Mouse (Mus musculus): ENCODE results near the gene Capn9. TPM values are rescaled to one million over a fixed set of nuclear protein-coding genes. Genes with fewer than 3 reads are reported as not detected.
A peak's percentile ranks its signal among the peaks of the same experiment; 100 is the strongest.

The Capn9 gene
- polyA plus RNA-seq, 1 experiment from 2014 or later, result not detected

DNA sequence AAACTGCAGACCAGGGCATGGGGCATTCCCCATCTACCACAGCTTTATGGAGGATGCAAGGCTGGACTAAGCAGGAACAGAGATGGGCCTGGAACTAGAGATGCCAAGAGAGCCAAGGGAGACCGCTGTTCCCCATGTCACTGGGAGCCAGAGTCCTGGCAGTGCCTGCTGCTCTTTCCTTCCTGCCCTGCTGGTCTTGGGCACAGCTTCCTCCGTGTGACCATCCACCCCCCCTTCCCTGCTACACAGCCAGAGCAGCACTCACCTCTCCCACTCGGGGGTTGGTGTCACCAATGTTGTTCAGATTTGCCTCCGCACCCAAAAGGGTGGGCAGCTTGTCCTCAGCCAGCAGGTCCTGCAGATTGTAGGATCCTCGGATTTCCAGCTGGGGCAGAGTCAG lies 18.4 kb upstream of the Capn9 start:
- DNase-seq (ENCODE audit: low spot score), result no peak
- Histone ChIP-seq H3K9me3 (ENCODE audit: control insufficient read depth, low read length) (no peaks in the 10 kb centered on the region), H3K9ac (ENCODE audit: low read length) (no peak overlapping the region), H3K4me1 (ENCODE audit: control insufficient read depth, insufficient read depth, low read length) (no peaks in the 10 kb centered on the region; the same call in 1 of the 2 replicates), H3K36me3 (ENCODE audit: control insufficient read depth, insufficient read depth, low read length) (no peaks in the 10 kb centered on the region; the same call in 1 of the 2 replicates), H3K4me2 (ENCODE audit: low read depth) (no peak overlapping the region), H3K27ac (ENCODE audit: low read depth, low read length) (no peak overlapping the region), H3K4me3 (ENCODE audit: low read depth, low read length) (no peak overlapping the region), H3K27me3 (ENCODE audit: control insufficient read depth, insufficient read depth, low read length) (no peaks in the 10 kb centered on the region)
- ATAC-seq (ENCODE audit: insufficient read depth, low FRiP score, low TSS enrichment), result no peak
- 65% methylated on average over 5 of the region's 5 CpGs for WGBS

GRCm38 (mm10) chr8:124567126-124567525 lies 8.8 kb upstream of the Capn9 start:
- no peak overlapping the region for H3K9ac ChIP-seq (ENCODE audit: low read length)
- no peaks in the 10 kb centered on the region for H3K27me3 ChIP-seq (ENCODE audit: control insufficient read depth, insufficient read depth, low read length)
- ATAC-seq (ENCODE audit: insufficient read depth, low FRiP score, low TSS enrichment), result no peak
- 84% methylated on average over 6 of the region's 6 CpGs for WGBS
- no peaks in the 10 kb centered on the region for H3K4me1 ChIP-seq (ENCODE audit: control insufficient read depth, insufficient read depth, low read length)
- H3K27ac ChIP-seq (ENCODE audit: low read depth, low read length), result no peak overlapping the region
- H3K36me3 ChIP-seq (ENCODE audit: control insufficient read depth, insufficient read depth, low read length), result no peaks in the 10 kb centered on the region
- H3K9me3 ChIP-seq (ENCODE audit: control insufficient read depth, low read length), result no peaks in the 10 kb centered on the region
- no peak overlapping the region for H3K4me2 ChIP-seq (ENCODE audit: low read depth)
- no peak overlapping the region for H3K4me3 ChIP-seq (ENCODE audit: low read depth, low read length)
- no peak for DNase-seq (ENCODE audit: low spot score)

DNA sequence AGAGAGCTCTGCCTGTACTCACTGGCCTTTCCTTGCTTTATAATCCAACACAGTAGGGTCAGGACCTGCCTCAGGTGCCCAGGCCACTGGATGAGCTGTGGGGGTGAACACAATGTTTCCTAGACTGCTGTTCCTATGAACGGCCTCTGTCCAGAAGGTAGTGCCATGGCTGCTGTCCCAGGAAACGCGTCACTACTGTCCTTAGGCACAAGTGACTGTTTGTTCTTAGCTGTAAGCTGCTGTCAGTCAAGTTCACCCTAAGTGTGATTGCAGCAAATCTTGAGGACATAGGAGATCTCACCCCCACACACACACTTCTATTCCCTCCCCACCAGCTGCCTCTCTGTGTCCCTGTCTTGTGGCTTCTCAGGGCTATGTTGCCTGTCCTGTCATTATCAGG lies 8.3 kb upstream of the Capn9 start:
- Histone ChIP-seq H3K9me3 (ENCODE audit: control insufficient read depth, low read length) (no peaks in the 10 kb centered on the region), H3K4me1 (ENCODE audit: control insufficient read depth, insufficient read depth, low read length) (no peaks in the 10 kb centered on the region), H3K27ac (ENCODE audit: low read depth, low read length) (no peak overlapping the region), H3K36me3 (ENCODE audit: control insufficient read depth, insufficient read depth, low read length) (no peaks in the 10 kb centered on the region), H3K4me3 (ENCODE audit: low read depth, low read length) (no peak overlapping the region), H3K4me2 (ENCODE audit: low read depth) (no peak overlapping the region), H3K27me3 (ENCODE audit: control insufficient read depth, insufficient read depth, low read length) (no peaks in the 10 kb centered on the region), H3K9ac (ENCODE audit: low read length) (no peak overlapping the region)
- ATAC-seq (ENCODE audit: insufficient read depth, low FRiP score, low TSS enrichment) (no peak), DNase-seq (ENCODE audit: low spot score) (no peak)
- WGBS, result 90% methylated on average over 3 of the region's 3 CpGs

GRCm38 (mm10) chr8:124569100-124569499 lies 6.8 kb upstream of the Capn9 start:
- no peaks in the 10 kb centered on the region for H3K4me1 ChIP-seq (ENCODE audit: control insufficient read depth, insufficient read depth, low read length)
- no peak for ATAC-seq (ENCODE audit: insufficient read depth, low FRiP score, low TSS enrichment)
- no peaks in the 10 kb centered on the region for H3K9me3 ChIP-seq (ENCODE audit: control insufficient read depth, low read length)
- DNase-seq (ENCODE audit: low spot score), result no peak
- H3K36me3 ChIP-seq (ENCODE audit: control insufficient read depth, insufficient read depth, low read length), result no peaks in the 10 kb centered on the region
- H3K4me3 ChIP-seq (ENCODE audit: low read depth, low read length), result no peak overlapping the region
- H3K27ac ChIP-seq (ENCODE audit: low read depth, low read length), result no peak overlapping the region
- no peaks in the 10 kb centered on the region for H3K27me3 ChIP-seq (ENCODE audit: control insufficient read depth, insufficient read depth, low read length)
- 79% methylated on average over 2 of the region's 2 CpGs for WGBS
- no peak overlapping the region for H3K9ac ChIP-seq (ENCODE audit: low read length)
- no peak overlapping the region for H3K4me2 ChIP-seq (ENCODE audit: low read depth)

GRCm38 (mm10) chr8:124569593-124569992 lies 6.3 kb upstream of the Capn9 start, which contains the start of gene Agt:
Agt (minus strand) TSS chr8:124569706.
- Histone ChIP-seq H3K36me3 (ENCODE audit: control insufficient read depth, insufficient read depth, low read length) (no peaks in the 10 kb centered on the region), H3K4me3 (ENCODE audit: low read depth, low read length) (no peak within 1 kb of the TSS), H3K4me1 (ENCODE audit: control insufficient read depth, insufficient read depth, low read length) (no peaks in the 10 kb centered on the region), H3K27ac (ENCODE audit: low read depth, low read length) (no peak within 1 kb of the TSS), H3K4me2 (ENCODE audit: low read depth) (no peak within 1 kb of the TSS), H3K27me3 (ENCODE audit: control insufficient read depth, insufficient read depth, low read length) (no peaks in the 10 kb centered on the region), H3K9ac (ENCODE audit: low read length) (no peak within 1 kb of the TSS), H3K9me3 (ENCODE audit: control insufficient read depth, low read length) (no peaks in the 10 kb centered on the region)
- DNase-seq (ENCODE audit: low spot score) (no peak), ATAC-seq (ENCODE audit: insufficient read depth, low FRiP score, low TSS enrichment) (no peak)
- 68% methylated on average over 2 of the region's 2 CpGs for WGBS

- no peak overlapping the region for H3K9ac ChIP-seq (ENCODE audit: low read length)
- 84% methylated on average over 8 of the region's 8 CpGs for WGBS
- DNase-seq (ENCODE audit: low spot score) (no peak), ATAC-seq (ENCODE audit: insufficient read depth, low FRiP score, low TSS enrichment) (no peak)
- no peak overlapping the region for H3K4me3 ChIP-seq (ENCODE audit: low read depth, low read length)
- H3K4me2 ChIP-seq (ENCODE audit: low read depth), result no peak overlapping the region
- no peaks in the 10 kb centered on the region for H3K4me1 ChIP-seq (ENCODE audit: control insufficient read depth, insufficient read depth, low read length)
- no peaks in the 10 kb centered on the region for H3K9me3 ChIP-seq (ENCODE audit: control insufficient read depth, low read length)
- no peak overlapping the region for H3K27ac ChIP-seq (ENCODE audit: low read depth, low read length)
- H3K27me3 ChIP-seq (ENCODE audit: control insufficient read depth, insufficient read depth, low read length), result no peaks in the 10 kb centered on the region
- H3K36me3 ChIP-seq (ENCODE audit: control insufficient read depth, insufficient read depth, low read length), result no peaks in the 10 kb centered on the region
Measured at GRCm38 (mm10) chr8:124571732-124572429, 4.0 kb upstream of the Capn9 start.

GRCm38 (mm10) chr8:124572430-124572775 lies 3.5 kb upstream of the Capn9 start:
- Histone ChIP-seq H3K4me3 (ENCODE audit: low read depth, low read length) (no peak overlapping the region), H3K27me3 (ENCODE audit: control insufficient read depth, insufficient read depth, low read length) (no peaks in the 10 kb centered on the region), H3K36me3 (ENCODE audit: control insufficient read depth, insufficient read depth, low read length) (no peaks in the 10 kb centered on the region), H3K4me2 (ENCODE audit: low read depth) (no peak overlapping the region), H3K4me1 (ENCODE audit: control insufficient read depth, insufficient read depth, low read length) (no peaks in the 10 kb centered on the region), H3K27ac (ENCODE audit: low read depth, low read length) (no peak overlapping the region), H3K9ac (ENCODE audit: low read length) (no peak overlapping the region), H3K9me3 (ENCODE audit: control insufficient read depth, low read length) (no peaks in the 10 kb centered on the region)
- DNase-seq (ENCODE audit: low spot score) (no peak), ATAC-seq (ENCODE audit: insufficient read depth, low FRiP score, low TSS enrichment) (no peak)

DNA sequence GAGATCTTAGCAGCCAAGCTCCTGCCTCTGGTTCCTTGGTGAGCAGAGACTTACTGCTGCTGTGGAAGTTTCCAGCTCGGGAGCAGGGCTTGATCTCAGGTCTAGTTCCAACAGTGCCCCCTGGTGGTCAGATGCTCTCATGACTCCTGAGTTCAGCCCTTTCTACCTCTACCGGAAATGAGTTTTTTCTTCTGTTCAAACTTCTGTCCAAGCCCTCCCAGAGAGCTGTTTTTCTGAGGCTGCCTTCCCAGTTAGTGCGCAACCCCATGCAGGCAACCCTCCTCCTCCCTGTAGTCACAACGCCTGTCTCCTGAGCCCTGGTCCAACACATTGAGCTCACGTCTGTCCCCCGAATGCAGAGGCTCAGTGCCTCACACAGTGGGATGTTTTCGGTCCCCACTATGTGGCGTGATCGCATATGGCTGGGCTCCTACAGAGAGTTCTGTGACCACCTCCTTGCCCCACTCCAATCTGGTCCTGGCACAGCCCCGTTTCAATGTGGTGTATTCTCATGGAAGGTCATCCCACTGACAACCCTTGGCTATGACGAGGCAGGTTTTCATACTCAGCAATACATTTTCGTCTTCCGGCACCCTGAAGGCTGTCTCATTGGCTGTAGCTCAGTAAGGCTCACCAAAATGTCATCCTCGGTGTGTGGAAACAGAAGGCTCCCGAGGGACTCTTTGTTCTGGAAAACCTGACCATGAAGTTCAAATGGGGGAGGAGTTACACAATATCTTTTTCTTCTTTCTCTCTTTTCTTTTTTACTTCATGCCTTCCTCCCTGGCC lies 2.2 kb upstream of the Capn9 start:
- DNase-seq (ENCODE audit: low spot score), result peak; percentile 89

DNA sequence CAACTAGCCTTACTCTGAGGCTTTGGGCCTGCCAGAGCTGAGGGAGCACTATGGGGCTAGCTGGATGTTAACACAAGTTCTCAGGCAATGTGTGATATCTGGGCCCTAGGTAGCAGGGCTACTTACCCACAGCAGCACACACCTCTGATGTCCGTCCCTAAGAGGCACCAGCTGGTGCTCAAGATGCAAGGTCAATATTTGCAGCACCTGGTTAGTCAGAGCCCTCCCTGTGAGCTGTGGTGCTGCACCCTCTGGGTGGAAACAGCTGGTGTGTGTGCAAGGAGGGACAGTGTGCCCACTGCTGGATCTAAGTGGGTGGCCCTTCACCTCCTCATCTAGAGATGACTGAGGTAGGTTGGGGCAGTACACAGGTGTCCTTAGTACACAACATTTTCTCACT lies 840 bp downstream of the Capn9 start:
- no peak for DNase-seq (ENCODE audit: low spot score)
- no peaks in the 10 kb centered on the region for H3K36me3 ChIP-seq (ENCODE audit: control insufficient read depth, insufficient read depth, low read length)

More for the DNA sequence above, 2.2 kb upstream of the Capn9 start:
- no peak for ATAC-seq (ENCODE audit: insufficient read depth, low FRiP score, low TSS enrichment)
- no peaks in the 10 kb centered on the region for H3K4me1 ChIP-seq (ENCODE audit: control insufficient read depth, insufficient read depth, low read length)
- no peaks in the 10 kb centered on the region for H3K27me3 ChIP-seq (ENCODE audit: control insufficient read depth, insufficient read depth, low read length)
- H3K27ac ChIP-seq (ENCODE audit: low read depth, low read length), result no peak overlapping the region
- H3K4me3 ChIP-seq (ENCODE audit: low read depth, low read length), result no peak overlapping the region
- H3K9me3 ChIP-seq (ENCODE audit: control insufficient read depth, low read length), result no peaks in the 10 kb centered on the region
- H3K9ac ChIP-seq (ENCODE audit: low read length), result no peak overlapping the region
- WGBS, result 68% methylated on average over 15 of the region's 15 CpGs
- no peaks in the 10 kb centered on the region for H3K36me3 ChIP-seq (ENCODE audit: control insufficient read depth, insufficient read depth, low read length)
- no peak overlapping the region for H3K4me2 ChIP-seq (ENCODE audit: low read depth)

More for the DNA sequence above, 840 bp downstream of the Capn9 start:
- H3K27me3 ChIP-seq (ENCODE audit: control insufficient read depth, insufficient read depth, low read length), result no peaks in the 10 kb centered on the region
- no peaks in the 10 kb centered on the region for H3K4me1 ChIP-seq (ENCODE audit: control insufficient read depth, insufficient read depth, low read length)
- H3K4me3 ChIP-seq (ENCODE audit: low read depth, low read length), result no peak overlapping the region
- ATAC-seq (ENCODE audit: insufficient read depth, low FRiP score, low TSS enrichment), result no peak
- H3K9ac ChIP-seq (ENCODE audit: low read length), result no peak overlapping the region
- 75% methylated on average over 1 of the region's 1 CpGs for WGBS
- no peaks in the 10 kb centered on the region for H3K9me3 ChIP-seq (ENCODE audit: control insufficient read depth, low read length)
- H3K4me2 ChIP-seq (ENCODE audit: low read depth), result no peak overlapping the region
- H3K27ac ChIP-seq (ENCODE audit: low read depth, low read length), result no peak overlapping the region

Data from neural tube, embryonic 11.5 days (tissue).